Mouse (Mus musculus): ENCODE measurements around the gene Bard1.

Bard1 gene

GRCm38 (mm10) chr1:71045141-71045540 lies 57.8 kb downstream of the Bard1 start:
- DNase-seq, result no peak

- DNase-seq, result no peak
Measured at GRCm38 (mm10) chr1:71043951-71044350, 59.0 kb downstream of the Bard1 start.

- no peak for DNase-seq
Measured at GRCm38 (mm10) chr1:71036999-71037398, 65.9 kb downstream of the Bard1 start.

- no peak for DNase-seq
Measured at GRCm38 (mm10) chr1:71035565-71035964, 67.4 kb downstream of the Bard1 start.

- no peak for DNase-seq
Measured at GRCm38 (mm10) chr1:71022766-71023165, 80.2 kb downstream of the Bard1 start.

- DNase-seq, result no peak
Measured at GRCm38 (mm10) chr1:71014345-71014744, 88.6 kb downstream of the Bard1 start.

GRCm38 (mm10) chr1:71005998-71006397 lies 96.9 kb downstream of the Bard1 start:
- no peak for DNase-seq

GRCm38 (mm10) chr1:71004177-71004576 lies 98.8 kb downstream of the Bard1 start:
- no peak for DNase-seq

- no peak for DNase-seq
Measured at GRCm38 (mm10) chr1:71003741-71004140, 99.2 kb downstream of the Bard1 start.

GRCm38 (mm10) chr1:70997377-70997993 lies 105.5 kb downstream of the Bard1 start:
- DNase-seq, result no peak

- DNase-seq, result no peak
Measured at GRCm38 (mm10) chr1:70996766-70997165, 106.2 kb downstream of the Bard1 start.
